Mouse (Mus musculus) stomach, embryonic 14.5 days (tissue): ENCODE results near the gene Gatad2b. TPM values are rescaled to one million over a fixed set of nuclear protein-coding genes. Genes with fewer than 3 reads are reported as not detected.
A peak's percentile ranks its signal among the peaks of the same experiment; 100 is the strongest.
"Not testable (repeated sequence)": the region's sequence is repeated elsewhere in the genome, so short reads cannot be mapped to it uniquely, and the experiment has no call there.

ENCODE experiments used
- ATAC-seq: fragments of 200-750 bp; cut with Nextera tagmentation; 2 replicates; pipeline ENCODE4 v1.8.0; 2017; ENCODE audit warnings: low read depth, moderate TSS enrichment; ENCODE audit not compliant: insufficient number of reproducible peaks, insufficient read depth, low FRiP score
- H3K27ac ChIP-seq: fragments of 300-500 bp; sonication (generic); 2 replicates; pipeline ENCODE4 v1.5.1; 2014; ENCODE audit warnings: mild to moderate bottlenecking, low read length, moderate library complexity, mixed read lengths
- H3K27me3 ChIP-seq: fragments of 300-500 bp; sonication (generic); 2 replicates; pipeline ENCODE4 v1.6.1; 2014; ENCODE audit warnings: low read length, control low read depth, mixed read lengths; ENCODE audit not compliant: control insufficient read depth, insufficient read depth
- H3K36me3 ChIP-seq: fragments of 300-500 bp; sonication (generic); 2 replicates; pipeline ENCODE4 v1.6.1; 2014; ENCODE audit warnings: mild to moderate bottlenecking, control low read depth, low read length, moderate library complexity, mixed read lengths; ENCODE audit not compliant: control insufficient read depth, insufficient read depth
- H3K4me1 ChIP-seq: fragments of 300-500 bp; sonication (generic); 2 replicates; pipeline ENCODE4 v1.6.1; 2014; ENCODE audit warnings: low read length, control low read depth, mixed read lengths; ENCODE audit not compliant: control insufficient read depth, insufficient read depth
- H3K4me2 ChIP-seq: fragments of 300-500 bp; sonication (generic); replicated peaks from 2 replicates; pipeline ENCODE4 v1.6.1; 2014; ENCODE audit warnings: low read depth, low read length, control low read depth
- H3K4me3 ChIP-seq: fragments of 300-500 bp; sonication (generic); 2 replicates; pipeline ENCODE4 v1.5.1; 2014; ENCODE audit warnings: low read depth, low read length, control low read depth
- H3K9ac ChIP-seq: fragments of 300-500 bp; sonication (generic); replicated peaks from 2 replicates; pipeline ENCODE4 v1.6.1; 2014; ENCODE audit warnings: low read depth, mild to moderate bottlenecking, control low read depth, low read length, moderate library complexity, mixed read lengths
- H3K9me3 ChIP-seq: fragments of 300-500 bp; sonication (generic); 2 replicates; pipeline ENCODE4 v1.6.1; 2016; ENCODE audit warnings: low read depth, low read length, control low read depth; ENCODE audit not compliant: control insufficient read depth
- WGBS: fragments of 180-500 bp; shearing (Covaris S2); extraction: QIAGEN DNeasy Blood & Tissue Kit; methylation state at CpG from one replicate; pipeline ENCODE4 v1.1.7; 2014; 5-methylcytosine and 5-hydroxymethylcytosine counted together
- polyA plus RNA-seq: library from polyadenylated mRNA; unstranded; fragments of >200 nt; fragmentation: Nextera tagmentation; extraction: Ambion mirVana; gene quantifications from 2 replicates; pipeline ENCODE4 v1.2.1, GENCODE M21; 2014

Gene Gatad2b
- polyA plus RNA-seq, 1 experiment from 2014 or later: 28.7 TPM

- H3K4me1 ChIP-seq: no peaks in the 10 kb centered on the region
- H3K4me3 ChIP-seq: no peak overlapping the region
- no peaks in the 10 kb centered on the region for H3K9me3 ChIP-seq
- no peak overlapping the region for H3K4me2 ChIP-seq
- H3K27me3 ChIP-seq: no peaks in the 10 kb centered on the region
- no peak overlapping the region for H3K27ac ChIP-seq
- no peak for ATAC-seq
- H3K9ac ChIP-seq: no peak overlapping the region
- H3K36me3 ChIP-seq: peaks cover 25% of the 10 kb centered on the region
- 86% methylated on average over 9 of the region's 9 CpGs for WGBS
Observed at GRCm38 (mm10) chr3:90280708-90281107, 12.3 kb upstream of the Gatad2b start.

- Histone ChIP-seq H3K9ac (no peak overlapping the region), H3K4me3 (no peak overlapping the region), H3K9me3 (no peaks in the 10 kb centered on the region), H3K27ac (no peak overlapping the region), H3K36me3 (peaks cover 7% of the 10 kb centered on the region; the same call in 1 of the 2 replicates), H3K4me2 (no peak overlapping the region), H3K4me1 (no peaks in the 10 kb centered on the region), H3K27me3 (no peaks in the 10 kb centered on the region)
- no peak for ATAC-seq
- WGBS: 94% methylated on average over 2 of the region's 2 CpGs
Observed at GRCm38 (mm10) chr3:90284150-90284549, 8.8 kb upstream of the Gatad2b start.

GRCm38 (mm10) chr3:90289403-90289802 is 3.6 kb upstream of the Gatad2b start:
- not testable (repeated sequence) for H3K4me2 ChIP-seq, H3K27ac ChIP-seq, H3K27me3 ChIP-seq

GRCm38 (mm10) chr3:90290602-90291001 is 2.4 kb upstream of the Gatad2b start:
- Histone ChIP-seq H3K9ac (no peak overlapping the region), H3K4me3 (no peak overlapping the region), H3K36me3 (no peaks in the 10 kb centered on the region), H3K4me1 (peaks cover 12% of the 10 kb centered on the region), H3K27ac (no peak overlapping the region), H3K27me3 (no peaks in the 10 kb centered on the region), H3K9me3 (no peaks in the 10 kb centered on the region), H3K4me2 (no peak overlapping the region)
- ATAC-seq: no peak
- 80% methylated on average over 1 of the region's 1 CpGs for WGBS

More at GRCm38 (mm10) chr3:90289403-90289802, 3.6 kb upstream of the Gatad2b start:
- H3K36me3 ChIP-seq, ATAC-seq, H3K4me3 ChIP-seq, H3K9me3 ChIP-seq, H3K4me1 ChIP-seq, H3K9ac ChIP-seq: not testable (repeated sequence)
- 68% methylated on average over 2 of the region's 3 CpGs for WGBS

GRCm38 (mm10) chr3:90291982-90292344 is 1.0 kb upstream of the Gatad2b start:
- no peak for ATAC-seq
- Histone ChIP-seq H3K4me1 (peaks cover 12% of the 10 kb centered on the region), H3K4me2 (peak overlapping the region; percentile 69), H3K27me3 (no peaks in the 10 kb centered on the region), H3K36me3 (no peaks in the 10 kb centered on the region), H3K27ac (peak overlapping the region; percentile 96; the same call in 1 of the 2 replicates), H3K9ac (peak overlapping the region; percentile 60), H3K4me3 (peak overlapping the region; percentile 80), H3K9me3 (no peaks in the 10 kb centered on the region)
- 37% methylated on average over 2 of the region's 2 CpGs for WGBS

- Histone ChIP-seq H3K4me3 (peak overlapping the region; percentile 80), H3K27ac (peak overlapping the region; percentile 96), H3K27me3 (no peaks in the 10 kb centered on the region), H3K9me3 (no peaks in the 10 kb centered on the region), H3K9ac (peak overlapping the region; percentile 84), H3K36me3 (no peaks in the 10 kb centered on the region), H3K4me1 (peaks cover 12% of the 10 kb centered on the region), H3K4me2 (peak overlapping the region; percentile 84)
- WGBS: under 1% methylated on average over 26 of the region's 68 CpGs
- peak; percentile 11; the same call in 1 of the 2 replicates for ATAC-seq
Observed at GRCm38 (mm10) chr3:90293352-90294063, 530 bp downstream of the Gatad2b start.

GRCm38 (mm10) chr3:90294064-90294440 is 1.1 kb downstream of the Gatad2b start:
- no peaks in the 10 kb centered on the region for H3K36me3 ChIP-seq
- H3K27ac ChIP-seq: peak overlapping the region; percentile 96; the same call in 1 of the 2 replicates
- no peak for ATAC-seq
- peak overlapping the region; percentile 80 for H3K4me3 ChIP-seq
- H3K4me2 ChIP-seq: peak overlapping the region; percentile 84
- peaks cover 12% of the 10 kb centered on the region for H3K4me1 ChIP-seq
- WGBS: 3% methylated on average over 11 of the region's 11 CpGs
- no peaks in the 10 kb centered on the region for H3K27me3 ChIP-seq
- no peaks in the 10 kb centered on the region for H3K9me3 ChIP-seq
- H3K9ac ChIP-seq: peak overlapping the region; percentile 84

- Histone ChIP-seq H3K4me2 (peak overlapping the region; percentile 84), H3K27ac (no peak overlapping the region), H3K9me3 (no peaks in the 10 kb centered on the region), H3K36me3 (no peaks in the 10 kb centered on the region), H3K4me3 (peak overlapping the region; percentile 80), H3K9ac (no peak overlapping the region), H3K4me1 (peaks cover 12% of the 10 kb centered on the region), H3K27me3 (no peaks in the 10 kb centered on the region)
- WGBS: 63% methylated on average over 2 of the region's 2 CpGs
- ATAC-seq: no peak
Observed at GRCm38 (mm10) chr3:90294651-90295050, 1.7 kb downstream of the Gatad2b start.

GRCm38 (mm10) chr3:90305801-90306200 is 12.8 kb downstream of the Gatad2b start:
- Histone ChIP-seq H3K27me3 (no peaks in the 10 kb centered on the region), H3K4me1 (0 out of 2 replicates have a peak, but pooled peaks cover 3% of the 10 kb centered on the region), H3K9ac (no peak overlapping the region), H3K27ac (no peak overlapping the region), H3K36me3 (no peaks in the 10 kb centered on the region), H3K9me3 (no peaks in the 10 kb centered on the region), H3K4me3 (no peak overlapping the region), H3K4me2 (no peak overlapping the region)
- ATAC-seq: no peak
- WGBS: 77% methylated on average over 3 of the region's 3 CpGs
